Mouse (Mus musculus) kidney, postnatal 0 days (tissue): ENCODE measurements around the gene Cntnap2. TPM values are rescaled to one million over a fixed set of nuclear protein-coding genes. Genes with fewer than 3 reads are reported as not detected.

ENCODE experiments used
- ATAC-seq: fragments of 200-750 bp; cut with Nextera tagmentation; replicated peaks from 2 replicates; pipeline ENCODE4 v1.8.0; 2017; ENCODE audit warnings: low read depth, moderate number of reproducible peaks, moderate TSS enrichment, moderate library complexity; ENCODE audit not compliant: low FRiP score
- DNase-seq: peaks from one replicate; pipeline ENCODE4 v3.0.0-alpha.2; 2016; ENCODE audit warnings: low spot score
- H3K27ac ChIP-seq: fragments of 300-500 bp; sonication (generic); 2 replicates; pipeline ENCODE4 v1.5.1; 2014; ENCODE audit warnings: mild to moderate bottlenecking
- H3K27me3 ChIP-seq: fragments of 300-500 bp; sonication (generic); 2 replicates; pipeline ENCODE4 v1.6.1; 2014; ENCODE audit warnings: low read length, mixed read lengths; ENCODE audit not compliant: insufficient read depth
- H3K36me3 ChIP-seq: fragments of 300-500 bp; sonication (generic); 2 replicates; pipeline ENCODE4 v1.6.1; 2014; ENCODE audit warnings: low read length, mixed read lengths; ENCODE audit not compliant: insufficient read depth
- H3K4me1 ChIP-seq: fragments of 300-500 bp; sonication (generic); replicated peaks from 2 replicates; pipeline ENCODE4 v1.6.1; 2014; ENCODE audit warnings: antibody characterized with exemption, low read length, mixed read lengths; ENCODE audit not compliant: insufficient read depth
- H3K4me2 ChIP-seq: fragments of 300-500 bp; sonication (generic); 2 replicates; pipeline ENCODE4 v1.6.1; 2014; ENCODE audit warnings: mild to moderate bottlenecking, low read length, moderate library complexity, mixed read lengths
- H3K4me3 ChIP-seq: fragments of 300-500 bp; sonication (generic); replicated peaks from 2 replicates; pipeline ENCODE4 v1.5.1; 2014; ENCODE audit warnings: low read depth, low read length
- H3K9ac ChIP-seq: fragments of 300-500 bp; sonication (generic); 2 replicates; pipeline ENCODE4 v1.6.1; 2014; ENCODE audit warnings: low read depth, low read length
- H3K9me3 ChIP-seq: fragments of 300-500 bp; sonication (generic); replicated peaks from 2 replicates; pipeline ENCODE4 v1.6.1; 2016; ENCODE audit warnings: low read length, inconsistent platforms, mixed read lengths
- CTCF ChIP-seq: IDR thresholded peaks from 2 replicates; pipeline ENCODE4 v1.5.1; 2016; ENCODE audit warnings: antibody characterized with exemption, low read depth, mild to moderate bottlenecking, moderate library complexity
- WGBS: fragments of 180-500 bp; shearing (Covaris S2); extraction: QIAGEN DNeasy Blood & Tissue Kit; methylation state at CpG from one replicate; pipeline ENCODE4 v1.1.7; 2014; 5-methylcytosine and 5-hydroxymethylcytosine counted together
- polyA plus RNA-seq: library from polyadenylated mRNA; unstranded; fragments of >200 nt; fragmentation: Nextera tagmentation; extraction: Ambion mirVana; gene quantifications from 2 replicates; pipeline ENCODE4 v1.2.1, GENCODE M21; 2015

Cntnap2 gene
- polyA plus RNA-seq, 1 experiment from 2014 or later: 2.8 TPM

DNA sequence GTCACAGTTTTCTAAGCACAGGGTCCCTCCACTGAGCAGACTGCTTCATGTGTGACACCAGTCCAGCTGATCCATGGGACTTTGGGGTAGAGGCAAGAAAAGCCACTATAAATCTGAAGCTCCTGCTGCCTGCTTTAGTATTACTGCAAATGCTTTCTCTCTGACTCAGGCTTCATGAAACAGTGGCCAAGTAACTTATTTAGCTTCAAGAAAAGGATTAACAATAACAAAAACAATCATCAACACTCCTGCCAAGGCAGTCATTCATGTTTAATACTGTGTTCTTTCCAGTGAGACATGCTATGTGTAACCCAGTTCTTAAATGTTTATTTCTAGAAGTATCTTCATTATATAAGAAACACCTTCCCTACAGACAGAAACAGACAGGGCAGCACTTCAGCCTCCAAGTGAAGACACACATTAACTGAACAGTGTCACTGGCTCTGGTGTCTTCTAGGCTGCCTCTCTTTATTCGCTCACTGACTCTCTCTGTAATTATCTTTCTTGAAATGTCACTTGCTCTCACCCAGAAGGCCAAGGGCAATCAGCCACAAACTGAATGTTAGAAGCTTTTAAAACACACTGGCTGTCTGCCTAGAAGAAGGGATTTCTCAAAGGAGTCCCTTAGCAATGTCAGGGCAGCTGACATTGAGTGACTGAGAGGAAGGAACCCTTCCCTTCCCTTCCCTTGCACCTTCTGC, 1955.9 kb downstream of the Cntnap2 start:
- H3K36me3 ChIP-seq: no peaks in the 10 kb centered on the region
- no peak overlapping the region for H3K9ac ChIP-seq
- no peaks in the 10 kb centered on the region for H3K27me3 ChIP-seq
- H3K4me2 ChIP-seq: no peak overlapping the region
- peak; percentile 64 for DNase-seq
- 50% methylated on average over 1 of the region's 1 CpGs for WGBS
- no peaks in the 10 kb centered on the region for H3K4me1 ChIP-seq
- H3K27ac ChIP-seq: no peak overlapping the region
- H3K9me3 ChIP-seq: no peaks in the 10 kb centered on the region
- no peak for TF ChIP-seq CTCF
- no peak for ATAC-seq
- H3K4me3 ChIP-seq: no peak overlapping the region

DNA sequence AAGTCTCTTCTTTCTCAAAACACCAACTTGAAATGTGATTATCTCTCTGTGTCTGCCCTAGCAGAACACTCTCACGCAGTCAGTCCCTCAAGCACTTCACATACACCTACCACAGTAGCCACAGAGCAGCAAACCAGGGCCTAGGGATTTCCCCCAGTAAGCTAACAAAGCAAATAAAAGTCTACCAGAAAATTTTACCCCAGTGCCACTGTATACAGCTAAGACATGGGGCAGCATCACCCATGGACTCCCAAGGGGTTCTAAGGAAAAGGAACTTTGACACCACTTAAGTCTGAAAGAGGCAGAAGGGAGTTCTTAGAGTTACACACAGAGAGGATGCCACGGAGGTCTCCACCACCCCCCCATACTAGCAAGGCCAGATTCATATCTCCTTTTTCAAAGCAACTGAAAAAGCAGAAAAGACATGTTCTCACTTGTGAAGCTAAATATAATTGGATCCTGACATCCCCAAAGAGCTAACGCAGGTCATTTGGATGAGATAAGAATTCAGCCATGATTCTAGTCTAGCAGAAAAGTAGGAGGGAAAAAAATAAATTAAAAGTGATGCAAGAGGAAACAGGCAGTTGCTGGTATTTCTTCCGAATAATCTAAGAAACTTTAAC, 1967.0 kb downstream of the Cntnap2 start:
- no peak overlapping the region for H3K4me2 ChIP-seq
- no peaks in the 10 kb centered on the region for H3K9me3 ChIP-seq
- H3K4me1 ChIP-seq: no peaks in the 10 kb centered on the region
- DNase-seq (no peak), ATAC-seq (no peak)
- H3K27me3 ChIP-seq: no peaks in the 10 kb centered on the region
- no peak overlapping the region for H3K9ac ChIP-seq
- H3K4me3 ChIP-seq: no peak overlapping the region
- TF ChIP-seq CTCF: no peak
- WGBS: 73% methylated on average over 4 of the region's 4 CpGs
- H3K27ac ChIP-seq: no peak overlapping the region
- H3K36me3 ChIP-seq: no peaks in the 10 kb centered on the region

DNA sequence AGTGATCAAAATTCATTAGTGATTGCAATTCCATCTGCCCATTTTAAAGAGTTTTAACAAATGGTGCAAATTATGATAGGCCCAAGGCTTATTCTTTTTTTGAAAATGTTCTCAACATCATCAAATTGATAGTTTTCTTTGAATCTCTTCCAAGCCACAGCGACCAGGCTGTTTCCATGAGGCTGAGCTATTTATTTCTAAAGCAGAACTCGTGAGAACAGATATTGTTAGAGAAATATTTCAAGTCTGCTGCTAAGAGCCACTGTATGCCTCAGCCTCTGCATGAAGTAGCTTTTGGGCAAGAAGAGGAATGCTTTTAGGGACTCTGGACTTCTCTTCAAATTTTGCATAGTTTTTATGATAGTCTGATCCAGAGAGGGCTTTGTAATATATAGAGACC, 1972.2 kb downstream of the Cntnap2 start:
- Histone ChIP-seq H3K4me2 (no peak overlapping the region), H3K4me3 (no peak overlapping the region), H3K4me1 (no peaks in the 10 kb centered on the region), H3K27me3 (no peaks in the 10 kb centered on the region), H3K9me3 (no peaks in the 10 kb centered on the region), H3K27ac (no peak overlapping the region), H3K9ac (no peak overlapping the region), H3K36me3 (no peaks in the 10 kb centered on the region)
- TF ChIP-seq CTCF: no peak
- DNase-seq (no peak), ATAC-seq (no peak)
- 52% methylated on average over 2 of the region's 2 CpGs for WGBS

DNA sequence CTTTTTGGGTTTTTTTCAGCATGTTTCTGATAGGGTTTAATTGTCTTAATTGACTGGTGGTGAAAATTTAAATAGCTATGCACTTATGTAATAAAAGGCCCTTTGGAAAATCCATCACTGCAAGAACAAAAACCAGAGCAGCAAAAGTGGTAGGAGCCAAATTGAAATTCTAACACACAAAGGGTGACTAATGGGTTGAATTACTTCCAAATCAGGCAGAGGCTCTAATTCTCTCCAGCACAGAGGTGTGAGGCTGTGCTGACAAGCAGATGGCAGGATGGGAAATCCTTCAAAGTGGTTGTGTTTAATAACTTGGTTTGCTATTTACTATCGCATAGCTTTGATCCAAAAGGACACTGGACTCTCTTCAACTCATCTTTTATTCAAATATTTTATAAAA, 1983.4 kb downstream of the Cntnap2 start:
- H3K9ac ChIP-seq: no peak overlapping the region
- ATAC-seq (no peak), DNase-seq (no peak)
- H3K36me3 ChIP-seq: no peaks in the 10 kb centered on the region
- no peak overlapping the region for H3K4me3 ChIP-seq
- no peak overlapping the region for H3K27ac ChIP-seq
- WGBS: 86% methylated on average over 1 of the region's 1 CpGs
- H3K9me3 ChIP-seq: no peaks in the 10 kb centered on the region
- TF ChIP-seq CTCF: no peak
- no peaks in the 10 kb centered on the region for H3K4me1 ChIP-seq
- no peaks in the 10 kb centered on the region for H3K27me3 ChIP-seq
- H3K4me2 ChIP-seq: no peak overlapping the region

DNA sequence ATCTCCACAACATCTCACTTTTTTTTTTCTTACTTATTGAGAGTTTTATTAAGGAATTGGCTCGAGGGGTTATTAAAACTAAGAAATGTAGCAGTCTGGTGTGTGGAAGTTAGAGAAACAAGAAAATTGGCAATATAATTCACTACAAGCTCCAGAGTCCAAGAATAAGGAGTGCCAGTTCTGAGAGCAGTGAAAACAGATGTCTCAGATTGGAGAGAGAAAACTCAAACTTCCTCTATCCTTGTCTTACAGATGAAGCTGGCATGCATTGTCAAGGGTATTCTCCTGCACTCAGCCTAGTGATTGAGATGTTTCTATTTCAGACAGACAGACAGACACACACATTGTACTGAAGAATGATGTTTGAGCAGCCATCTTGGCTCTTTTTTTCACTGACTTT, 1984.4 kb downstream of the Cntnap2 start:
- Histone ChIP-seq H3K9me3 (no peaks in the 10 kb centered on the region), H3K9ac (no peak overlapping the region), H3K4me3 (no peak overlapping the region), H3K36me3 (no peaks in the 10 kb centered on the region), H3K4me1 (no peaks in the 10 kb centered on the region), H3K27ac (no peak overlapping the region), H3K27me3 (no peaks in the 10 kb centered on the region), H3K4me2 (no peak overlapping the region)
- ATAC-seq (no peak), DNase-seq (no peak)
- TF ChIP-seq CTCF: no peak
- 78% methylated on average over 1 of the region's 1 CpGs for WGBS

DNA sequence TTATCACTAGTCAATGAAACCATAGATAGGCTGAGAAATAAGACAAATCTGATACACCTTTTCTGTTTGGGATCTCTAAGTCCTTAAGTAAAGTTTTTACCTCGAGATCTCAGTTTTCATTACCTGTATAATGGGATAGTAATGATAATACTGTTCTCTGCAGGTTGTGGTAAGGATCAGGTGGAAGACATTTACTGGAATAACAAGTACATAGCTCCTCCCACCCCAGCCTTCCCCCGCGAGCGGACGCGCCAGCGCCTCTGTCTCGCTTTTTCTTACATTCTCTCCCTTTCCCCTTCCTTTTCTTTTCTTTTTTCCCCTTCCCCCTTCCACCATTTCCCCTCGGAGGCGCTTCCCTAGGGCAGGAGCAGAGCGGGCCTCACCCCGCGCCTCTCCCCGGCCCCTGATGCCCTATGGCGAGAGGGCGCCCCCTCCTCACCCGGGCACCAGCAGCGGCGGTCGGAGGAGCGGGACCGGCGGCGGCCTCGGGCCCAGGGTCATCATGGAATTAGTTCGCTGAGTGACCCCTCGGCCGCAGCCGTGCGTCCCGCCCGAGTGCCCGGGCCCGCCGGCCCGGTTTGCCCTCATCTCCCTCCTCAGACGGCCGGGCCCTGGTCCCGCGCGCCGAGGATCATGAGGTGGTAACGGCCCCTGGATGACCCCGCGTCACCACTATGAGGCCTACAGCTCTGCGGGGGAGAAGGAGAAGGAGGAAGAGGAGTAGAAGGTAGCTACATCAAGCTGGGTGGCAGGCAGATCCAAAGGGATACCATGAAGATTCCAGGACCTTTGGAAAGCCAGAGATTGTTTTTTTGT, 1985.4 kb downstream of the Cntnap2 start:
- H3K4me1 ChIP-seq: no peaks in the 10 kb centered on the region
- no peak for TF ChIP-seq CTCF
- H3K4me3 ChIP-seq: peak overlapping the region; percentile 30
- WGBS: 4% methylated on average over 46 of the region's 46 CpGs
- no peaks in the 10 kb centered on the region for H3K36me3 ChIP-seq
- no peak overlapping the region for H3K27ac ChIP-seq
- H3K9ac ChIP-seq: 0 out of 2 replicates have a peak overlapping the region, but pooled peaks have one; percentile 31
- ATAC-seq (peak; percentile 63), DNase-seq (no peak)
- peak overlapping the region; percentile 72 for H3K4me2 ChIP-seq
- H3K9me3 ChIP-seq: no peaks in the 10 kb centered on the region
- no peaks in the 10 kb centered on the region for H3K27me3 ChIP-seq
